Mouse (Mus musculus) lung, postnatal 0 days (tissue): ENCODE data around the gene Rag1. TPM values are rescaled to one million over a fixed set of nuclear protein-coding genes. Genes with fewer than 3 reads are reported as not detected.
A peak's percentile ranks its signal among the peaks of the same experiment; 100 is the strongest.

Experiments used
- ATAC-seq: fragments of 200-750 bp; cut with Nextera tagmentation; 2 replicates; pipeline ENCODE4 v1.8.0; 2017; ENCODE audit warnings: moderate library complexity
- DNase-seq: peaks from one replicate; pipeline ENCODE4 v3.0.0-alpha.2; 2016; ENCODE audit warnings: low spot score
- H3K27ac ChIP-seq: fragments of 300-500 bp; sonication (generic); 2 replicates; pipeline ENCODE4 v1.5.1; 2014; ENCODE audit warnings: antibody characterized with exemption, mild to moderate bottlenecking, low read length, mixed read lengths
- H3K27me3 ChIP-seq: fragments of 300-500 bp; sonication (generic); replicated peaks from 2 replicates; pipeline ENCODE4 v1.6.1; 2014; ENCODE audit warnings: low read length, mixed read lengths; ENCODE audit not compliant: insufficient read depth
- H3K36me3 ChIP-seq: fragments of 300-500 bp; sonication (generic); 2 replicates; pipeline ENCODE4 v1.6.1; 2014; ENCODE audit warnings: low read length, mixed read lengths; ENCODE audit not compliant: insufficient read depth
- H3K4me1 ChIP-seq: fragments of 300-500 bp; sonication (generic); 2 replicates; pipeline ENCODE4 v1.6.1; 2014; ENCODE audit warnings: antibody characterized with exemption, low read depth, low read length, mixed read lengths; ENCODE audit not compliant: insufficient read depth
- H3K4me2 ChIP-seq: fragments of 300-500 bp; sonication (generic); replicated peaks from 2 replicates; pipeline ENCODE4 v1.6.1; 2014; ENCODE audit warnings: low read depth, mild to moderate bottlenecking, low read length, moderate library complexity, mixed read lengths
- H3K4me3 ChIP-seq: fragments of 300-500 bp; sonication (generic); 2 replicates; pipeline ENCODE4 v1.5.1; 2014; ENCODE audit warnings: low read depth, low read length
- H3K9ac ChIP-seq: fragments of 300-500 bp; sonication (generic); replicated peaks from 2 replicates; pipeline ENCODE4 v1.6.1; 2014; ENCODE audit warnings: low read depth, mild to moderate bottlenecking
- H3K9me3 ChIP-seq: fragments of 300-500 bp; sonication (generic); 2 replicates; pipeline ENCODE4 v1.6.1; 2016; ENCODE audit warnings: low read length, mixed read lengths
- CTCF ChIP-seq: IDR thresholded peaks from 2 replicates; pipeline ENCODE4 v1.5.1; 2016; ENCODE audit warnings: antibody characterized with exemption, mild to moderate bottlenecking
- EP300 ChIP-seq: IDR thresholded peaks from 2 replicates; pipeline ENCODE4 v1.6.1; 2016; ENCODE audit warnings: antibody characterized with exemption, mild to moderate bottlenecking, control low read depth
- WGBS: fragments of 180-500 bp; shearing (Covaris S2); extraction: QIAGEN DNeasy Blood & Tissue Kit; methylation state at CpG from one replicate; pipeline ENCODE4 v1.1.7; 2014; 5-methylcytosine and 5-hydroxymethylcytosine counted together
- polyA plus RNA-seq: library from polyadenylated mRNA; unstranded; fragments of >200 nt; fragmentation: Nextera tagmentation; extraction: Ambion mirVana; gene quantifications from 2 replicates; pipeline ENCODE4 v1.2.1, GENCODE M21; 2015

The Rag1 gene
- polyA plus RNA-seq, 1 experiment from 2014 or later, result 0.06 TPM

DNA sequence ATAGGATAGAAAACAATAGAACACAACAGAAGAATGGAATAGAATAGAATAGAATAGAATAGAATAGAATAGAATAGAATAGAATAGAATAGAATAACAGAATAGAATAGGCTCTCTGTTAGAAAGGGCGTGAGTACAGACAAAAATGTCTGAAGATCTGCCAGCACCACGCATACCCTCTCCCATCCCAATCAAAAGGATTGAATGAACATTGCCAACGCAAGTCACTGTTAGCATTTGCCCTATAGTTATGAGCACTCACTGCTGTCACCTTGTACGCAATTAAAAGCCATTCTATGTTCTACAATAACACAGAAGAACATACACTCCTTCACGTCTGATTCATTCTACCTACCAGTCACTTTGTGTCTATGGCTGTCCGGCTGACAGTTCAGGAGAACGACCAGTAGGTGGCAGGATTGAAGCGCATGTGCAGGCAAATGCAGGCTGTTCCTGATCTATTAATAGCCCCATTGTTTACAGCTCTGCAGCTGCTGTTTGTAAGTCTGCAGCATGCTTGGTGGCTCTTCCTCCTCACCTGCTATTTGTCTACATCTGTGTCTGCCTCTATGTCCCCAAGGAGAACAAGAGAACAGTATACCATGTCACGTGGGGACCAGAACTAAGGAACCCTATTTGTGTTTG is 15.9 kb upstream of the Rag1 start:
- no peak overlapping the region for H3K9ac ChIP-seq
- H3K9me3 ChIP-seq, result no peaks in the 10 kb centered on the region
- TF ChIP-seq CTCF, result peak; percentile 97
- no peak for TF ChIP-seq EP300
- H3K4me1 ChIP-seq, result no peaks in the 10 kb centered on the region
- H3K4me3 ChIP-seq, result no peak overlapping the region
- no peaks in the 10 kb centered on the region for H3K36me3 ChIP-seq
- DNase-seq, result peak; percentile 87
- H3K4me2 ChIP-seq, result no peak overlapping the region
- ATAC-seq, result peak; percentile 57
- no peak overlapping the region for H3K27ac ChIP-seq
- H3K27me3 ChIP-seq, result no peaks in the 10 kb centered on the region
- 21% methylated on average over 9 of the region's 9 CpGs for WGBS

- H3K27ac ChIP-seq, result no peak overlapping the region
- no peak overlapping the region for H3K9ac ChIP-seq
- no peak overlapping the region for H3K4me2 ChIP-seq
- 83% methylated on average over 2 of the region's 2 CpGs for WGBS
- H3K27me3 ChIP-seq, result no peaks in the 10 kb centered on the region
- DNase-seq (no peak), ATAC-seq (no peak)
- no peak overlapping the region for H3K4me3 ChIP-seq
- H3K9me3 ChIP-seq, result no peaks in the 10 kb centered on the region
- no peaks in the 10 kb centered on the region for H3K4me1 ChIP-seq
- no peaks in the 10 kb centered on the region for H3K36me3 ChIP-seq
- TF ChIP-seq EP300, result no peak
- TF ChIP-seq CTCF, result no peak
Measured at GRCm38 (mm10) chr2:101660536-101660935, 11.2 kb upstream of the Rag1 start.

GRCm38 (mm10) chr2:101652921-101653597 is 3.8 kb upstream of the Rag1 start:
- no peaks in the 10 kb centered on the region for H3K27me3 ChIP-seq
- peak overlapping the region; percentile 43 for H3K4me2 ChIP-seq
- DNase-seq, result peak; percentile 82
- TF ChIP-seq CTCF (peak; percentile 78), EP300 (no peak)
- no peaks in the 10 kb centered on the region for H3K36me3 ChIP-seq
- H3K4me1 ChIP-seq, result no peaks in the 10 kb centered on the region
- H3K4me3 ChIP-seq, result no peak overlapping the region
- peak; percentile 57 for ATAC-seq
- H3K9me3 ChIP-seq, result no peaks in the 10 kb centered on the region
- H3K9ac ChIP-seq, result no peak overlapping the region
- WGBS, result 17% methylated on average over 14 of the region's 14 CpGs
- H3K27ac ChIP-seq, result no peak overlapping the region

- ATAC-seq (no peak), DNase-seq (no peak)
- Histone ChIP-seq H3K9ac (no peak overlapping the region), H3K4me1 (no peaks in the 10 kb centered on the region), H3K9me3 (no peaks in the 10 kb centered on the region), H3K4me3 (no peak overlapping the region), H3K27ac (no peak overlapping the region), H3K36me3 (no peaks in the 10 kb centered on the region), H3K4me2 (peak overlapping the region; percentile 43), H3K27me3 (no peaks in the 10 kb centered on the region)
- TF ChIP-seq EP300 (no peak), CTCF (no peak)
- WGBS, result 38% methylated on average over 14 of the region's 14 CpGs
Measured at GRCm38 (mm10) chr2:101652204-101652920, 3.1 kb upstream of the Rag1 start.

GRCm38 (mm10) chr2:101650446-101650845 is 1.1 kb upstream of the Rag1 start:
- Histone ChIP-seq H3K9me3 (no peaks in the 10 kb centered on the region), H3K27me3 (no peaks in the 10 kb centered on the region), H3K4me3 (no peak overlapping the region), H3K9ac (no peak overlapping the region), H3K4me1 (no peaks in the 10 kb centered on the region), H3K27ac (no peak overlapping the region), H3K4me2 (no peak overlapping the region), H3K36me3 (no peaks in the 10 kb centered on the region)
- TF ChIP-seq EP300 (no peak), CTCF (no peak)
- WGBS, result 50% methylated on average over 1 of the region's 1 CpGs
- no peak for DNase-seq
- no peak for ATAC-seq

- Histone ChIP-seq H3K27me3 (no peaks in the 10 kb centered on the region), H3K27ac (no peak overlapping the region), H3K4me1 (no peaks in the 10 kb centered on the region), H3K9ac (no peak overlapping the region), H3K4me3 (no peak overlapping the region), H3K4me2 (no peak overlapping the region), H3K36me3 (no peaks in the 10 kb centered on the region), H3K9me3 (no peaks in the 10 kb centered on the region)
- ATAC-seq (no peak), DNase-seq (no peak)
- no peak for TF ChIP-seq EP300
- no peak for TF ChIP-seq CTCF
- WGBS, result 81% methylated on average over 2 of the region's 2 CpGs
Measured at GRCm38 (mm10) chr2:101648361-101648760, 940 bp downstream of the Rag1 start.
